Mouse (Mus musculus) spleen, postnatal 4 days (tissue): Measurements from ENCODE around the gene Taf8.

Experiments
- DNase-seq, 2 experiments: peaks; one replicate each; pipeline ENCODE4 v3.0.0; 2022; ENCODE audit warnings: low spot score in 2 of 2

Gene Taf8

DNA sequence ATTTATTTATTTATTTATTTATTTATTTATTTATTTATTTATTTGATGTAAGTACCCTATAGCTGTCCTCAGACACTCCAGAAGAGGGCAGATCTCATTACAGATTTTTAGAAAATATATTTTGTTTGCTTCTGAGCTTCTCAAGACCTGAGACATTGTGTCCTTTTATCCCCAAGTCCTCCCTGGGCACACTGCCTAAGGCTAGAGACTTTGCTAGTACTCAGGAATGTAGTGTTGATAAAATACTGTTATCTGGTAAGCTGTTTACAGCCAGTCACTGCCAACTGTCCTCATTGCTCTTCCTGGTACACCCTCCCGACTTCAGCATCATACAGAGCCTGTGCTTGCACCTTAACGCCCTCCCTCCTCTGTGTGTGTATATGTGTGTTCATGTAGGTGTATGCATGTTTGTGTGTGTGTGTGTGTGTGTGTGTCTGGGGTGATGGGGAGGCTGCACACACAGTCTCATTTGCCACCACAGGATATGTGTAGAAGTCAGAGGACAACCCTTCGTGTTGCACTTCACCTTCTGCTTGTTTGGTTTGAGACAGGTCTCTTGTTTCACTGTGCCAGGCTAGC is 42.7 kb downstream of the Taf8 start:
- no peak for DNase-seq

DNA sequence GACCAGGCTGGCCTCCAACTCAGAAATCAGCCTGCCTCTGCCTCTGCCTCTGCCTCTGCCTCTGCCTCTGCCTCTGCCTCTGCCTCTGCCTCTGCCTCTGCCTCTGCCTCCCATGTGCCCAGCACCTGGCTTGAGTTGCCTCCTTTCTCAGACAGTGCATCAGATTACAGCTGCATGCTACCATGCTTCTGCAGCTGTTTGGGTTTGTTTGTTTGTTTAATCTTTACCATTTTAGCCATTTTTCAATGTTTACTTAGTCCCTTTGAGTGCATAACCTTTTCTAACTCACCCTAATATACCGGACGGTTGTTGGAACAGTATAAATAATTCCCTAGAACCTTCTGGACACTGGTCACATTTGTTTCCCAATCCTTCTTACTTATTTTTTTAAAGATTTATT is 43.2 kb downstream of the Taf8 start:
- DNase-seq: no peak

DNA sequence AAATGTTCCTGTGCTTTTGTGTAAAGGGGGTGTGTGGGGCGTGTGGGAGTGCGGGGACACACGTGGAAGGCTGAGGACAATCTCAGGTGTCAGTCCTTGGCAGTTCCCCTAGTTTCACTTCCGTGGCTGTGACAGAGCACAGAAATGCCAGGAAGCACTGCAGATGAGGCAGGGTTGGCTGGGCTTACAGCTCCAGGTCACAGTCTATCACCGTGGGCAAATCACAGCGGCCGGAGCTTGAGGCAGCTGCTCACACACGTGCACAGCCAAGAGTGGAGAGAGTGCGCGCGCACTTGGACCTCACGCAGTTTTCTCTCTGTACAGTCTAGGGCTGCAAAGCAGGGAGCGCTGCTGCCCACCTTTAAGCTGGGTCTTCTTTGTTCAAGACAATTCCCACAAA is 43.8 kb downstream of the Taf8 start:
- DNase-seq: no peak

DNA sequence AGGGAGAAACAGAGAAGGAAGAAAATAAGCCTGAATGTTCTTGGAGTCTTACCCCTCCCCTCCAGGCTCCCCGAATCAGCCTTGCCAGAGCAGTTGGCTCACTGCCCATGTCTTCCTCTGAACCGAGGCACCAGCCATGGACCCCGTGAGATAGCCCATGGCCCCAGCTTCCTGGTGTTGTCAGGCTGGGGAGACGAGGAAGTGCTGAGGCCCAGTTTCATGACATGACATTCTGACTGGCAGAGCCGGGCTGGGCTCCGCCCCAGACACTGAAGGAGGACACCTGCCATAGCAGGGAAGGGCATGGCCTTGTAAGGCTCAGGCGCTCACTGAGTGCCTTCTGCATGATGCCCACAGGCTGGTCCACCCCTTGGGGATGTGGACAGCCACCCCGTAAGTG is 47.4 kb downstream of the Taf8 start:
- peak; percentile 65 to 81 for DNase-seq

DNA sequence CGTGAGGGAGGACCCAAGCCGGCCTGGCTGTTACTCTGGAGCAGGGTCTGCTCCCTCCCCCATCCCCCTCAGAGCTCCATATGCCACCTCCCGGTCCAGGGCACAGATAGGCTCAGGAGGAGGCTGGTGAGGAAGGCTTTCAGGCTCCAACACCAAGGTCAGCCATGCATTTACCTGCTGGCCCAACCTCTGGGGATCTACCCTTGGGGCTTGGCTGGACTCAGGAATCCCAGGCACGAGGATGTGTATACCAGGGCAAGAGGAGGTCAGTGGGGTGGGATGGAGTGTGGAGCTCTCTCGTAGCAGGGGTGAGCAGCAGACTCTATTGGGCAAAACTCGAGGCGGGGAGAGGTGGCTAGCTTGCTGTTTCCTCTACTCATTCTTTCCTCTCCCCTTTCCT is 49.2 kb downstream of the Taf8 start:
- DNase-seq: no peak

DNA sequence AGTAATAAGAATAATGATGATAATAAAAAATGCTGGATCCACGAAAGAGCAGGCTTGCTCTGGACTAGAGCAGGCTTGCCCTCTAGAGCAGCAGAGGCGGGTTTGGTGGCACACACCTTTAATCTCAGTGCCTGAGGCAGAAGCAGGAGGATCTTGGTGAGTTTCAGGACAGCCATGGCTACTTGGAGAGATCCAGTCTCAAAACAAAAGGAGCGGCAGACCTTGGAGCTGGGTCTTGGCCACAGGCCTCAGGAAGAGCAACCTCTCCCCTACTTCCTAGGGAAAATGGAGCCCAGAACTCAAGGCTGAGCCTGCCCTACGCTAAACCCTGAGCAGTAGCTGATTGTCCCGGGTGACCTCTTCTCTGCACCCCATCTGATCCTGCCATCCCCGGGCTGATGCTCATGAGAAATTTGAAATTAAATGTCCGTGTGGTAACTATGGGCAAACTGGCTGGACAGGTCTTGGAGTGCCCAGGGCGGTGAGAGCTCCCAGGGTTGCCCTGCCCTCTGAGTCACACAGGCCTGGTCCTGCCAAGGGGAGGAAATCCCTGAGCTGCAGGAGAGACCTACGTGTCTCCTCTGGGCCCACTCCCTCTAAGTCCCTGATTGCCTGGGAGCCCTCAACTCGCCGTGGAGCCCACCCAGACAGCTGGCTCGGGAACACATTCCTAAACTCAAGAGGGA is 51.1 kb downstream of the Taf8 start:
- DNase-seq: no peak

DNA sequence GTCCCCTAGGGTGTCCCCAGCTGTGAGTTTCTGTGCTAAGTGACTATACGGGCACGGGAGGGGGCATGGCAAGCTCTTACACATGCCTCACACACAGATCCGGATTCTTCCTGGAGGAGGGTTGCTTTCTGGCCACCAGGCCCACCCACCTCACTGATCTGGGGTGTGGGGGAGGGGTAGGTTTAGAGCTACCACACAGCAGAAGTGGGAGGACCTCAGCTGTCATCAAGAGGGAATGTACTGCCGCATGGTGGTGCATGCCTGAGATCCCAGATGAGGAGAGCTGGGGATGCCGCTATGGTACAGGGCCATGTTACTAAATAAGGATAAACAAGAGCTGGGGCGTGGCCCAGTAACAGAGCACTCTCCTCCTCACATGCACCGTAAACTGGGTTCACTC is 51.9 kb downstream of the Taf8 start:
- no peak for DNase-seq

DNA sequence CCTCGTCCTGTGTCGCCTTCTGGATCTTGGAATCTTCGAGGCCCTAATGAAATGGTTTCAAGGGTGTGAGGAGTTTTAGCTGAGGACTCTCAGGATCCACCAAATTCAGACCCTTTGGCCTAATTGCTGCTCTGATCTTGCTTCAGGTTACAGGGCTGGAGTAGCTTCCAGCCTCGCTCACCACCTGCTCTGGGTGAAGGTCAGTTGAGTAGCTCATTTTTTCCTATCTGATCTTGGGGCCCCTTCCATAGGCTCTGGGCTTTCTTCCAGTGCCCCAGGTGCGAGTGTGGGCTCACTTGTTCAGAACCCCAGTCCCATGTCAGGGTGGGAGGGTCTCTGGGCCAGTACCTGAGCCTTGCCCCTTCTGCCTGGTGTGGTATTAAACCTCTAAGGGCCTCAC is 52.7 kb downstream of the Taf8 start:
- no peak for DNase-seq

DNA sequence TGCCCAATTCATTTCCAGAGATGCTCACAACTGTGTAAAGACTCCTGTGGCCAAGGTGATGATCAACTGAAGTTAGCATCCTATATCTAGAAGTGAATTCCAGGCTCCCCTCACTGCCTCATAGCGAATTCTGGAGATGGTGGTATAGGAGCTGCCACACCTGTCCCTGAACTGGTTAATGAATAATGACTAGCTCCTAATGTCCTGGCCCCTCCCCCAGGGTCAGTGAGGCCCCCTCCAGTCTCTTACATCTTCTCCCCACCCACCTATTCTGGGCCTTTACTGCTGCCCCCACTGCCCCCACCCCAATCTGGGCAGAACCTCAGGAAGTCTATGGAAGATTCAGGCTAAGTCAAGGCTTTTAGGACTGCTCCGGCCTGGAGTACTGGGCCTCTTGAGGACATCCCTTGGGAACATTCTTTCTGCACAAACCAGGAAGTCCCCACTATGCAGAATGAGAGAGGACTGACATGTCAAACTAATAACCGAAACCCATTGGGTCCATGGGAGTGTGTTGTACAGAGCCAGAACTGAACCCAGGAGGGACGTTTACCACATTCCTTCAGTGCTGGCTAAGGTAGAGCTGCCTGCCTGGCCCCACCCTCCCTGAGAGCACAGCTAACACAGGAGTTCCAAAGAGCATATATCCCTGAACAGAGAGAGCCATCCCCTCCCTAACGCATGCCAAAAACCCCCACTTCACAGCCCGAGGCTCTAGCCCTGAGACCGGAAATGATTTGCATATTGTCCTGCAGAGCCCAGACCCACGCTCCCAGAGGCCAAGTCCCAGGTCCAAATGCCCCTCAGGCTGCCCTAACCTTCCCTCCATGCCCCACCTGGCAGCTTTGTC is 53.3 kb downstream of the Taf8 start:
- DNase-seq: no peak

DNA sequence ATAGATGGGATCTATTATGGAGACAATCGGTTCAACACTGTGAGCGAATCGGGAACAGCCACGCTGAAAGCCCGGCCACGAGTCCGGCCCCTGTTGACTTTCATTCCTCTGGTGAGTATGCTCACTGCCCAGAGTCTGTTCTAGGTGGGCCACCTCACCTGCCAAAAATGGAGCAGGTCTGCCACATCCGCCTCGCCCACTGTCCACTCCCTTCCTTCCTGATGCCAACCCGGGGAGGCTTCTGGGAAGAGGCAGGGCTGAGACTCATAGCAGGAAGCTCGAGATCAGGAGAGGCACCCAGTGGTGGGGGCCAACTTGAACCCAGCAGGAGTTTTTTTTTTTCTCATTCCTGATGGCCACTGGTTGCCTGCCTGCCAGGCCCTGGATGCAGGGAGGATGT is 55.5 kb downstream of the Taf8 start:
- no peak for DNase-seq

DNA sequence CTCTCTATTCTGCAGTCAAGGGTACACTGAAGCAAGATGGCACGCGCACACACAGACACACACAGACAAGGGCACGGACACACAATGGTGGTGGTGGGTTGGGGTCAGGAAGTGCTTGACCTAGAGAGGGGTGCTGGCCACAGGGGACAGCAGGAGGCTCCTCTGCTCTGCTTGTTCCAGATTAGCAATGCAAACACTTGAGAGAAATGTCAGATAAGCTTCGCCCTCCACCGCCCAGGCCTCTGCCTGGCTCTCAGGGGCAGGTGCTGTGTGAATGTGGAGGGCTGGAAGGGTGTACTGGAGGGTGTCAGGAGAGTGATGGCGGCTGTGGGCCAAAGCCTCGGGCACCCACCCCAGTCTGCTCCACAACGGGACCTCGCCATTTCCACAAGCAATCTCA is 56.1 kb downstream of the Taf8 start:
- DNase-seq: no peak

DNA sequence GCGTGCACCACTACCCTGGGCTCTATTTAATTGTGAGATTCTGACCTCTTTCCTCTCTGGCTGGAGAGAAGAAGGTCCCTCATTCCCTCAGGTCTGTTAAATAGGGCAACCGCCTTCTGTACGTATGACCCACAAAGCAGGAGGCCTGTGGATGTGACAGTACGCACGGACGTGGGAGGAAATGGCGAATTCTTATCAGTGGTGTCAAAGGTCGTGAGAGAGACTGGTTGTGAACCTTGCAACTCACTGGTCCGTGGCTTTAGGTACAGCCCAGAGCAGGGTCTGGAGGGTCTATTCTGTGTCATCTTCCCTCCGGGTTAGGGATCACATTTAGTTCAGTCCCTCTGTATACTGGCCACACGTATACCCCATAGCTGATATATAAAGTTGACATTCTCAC is 56.6 kb downstream of the Taf8 start:
- DNase-seq: no peak

DNA sequence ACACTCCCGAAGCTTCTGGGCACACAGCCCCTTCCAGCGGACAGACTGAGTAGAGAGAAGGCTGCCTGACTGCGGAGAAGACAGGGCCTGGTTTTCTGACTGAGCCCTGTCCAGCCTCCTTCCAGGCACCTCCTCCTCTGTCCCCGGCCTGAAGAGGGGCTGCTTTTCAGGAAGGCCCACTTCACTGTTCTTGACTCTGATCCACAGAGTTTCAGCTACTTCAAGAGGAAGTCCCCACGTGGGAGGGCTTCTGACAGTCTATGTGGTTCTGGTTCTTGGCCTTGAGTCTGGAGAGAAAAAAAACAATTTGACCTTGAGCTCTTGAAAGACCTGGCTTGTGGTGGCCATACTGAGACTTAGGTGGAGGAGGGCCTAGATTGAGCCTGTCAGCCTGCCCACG is 58.0 kb downstream of the Taf8 start:
- DNase-seq: no peak

DNA sequence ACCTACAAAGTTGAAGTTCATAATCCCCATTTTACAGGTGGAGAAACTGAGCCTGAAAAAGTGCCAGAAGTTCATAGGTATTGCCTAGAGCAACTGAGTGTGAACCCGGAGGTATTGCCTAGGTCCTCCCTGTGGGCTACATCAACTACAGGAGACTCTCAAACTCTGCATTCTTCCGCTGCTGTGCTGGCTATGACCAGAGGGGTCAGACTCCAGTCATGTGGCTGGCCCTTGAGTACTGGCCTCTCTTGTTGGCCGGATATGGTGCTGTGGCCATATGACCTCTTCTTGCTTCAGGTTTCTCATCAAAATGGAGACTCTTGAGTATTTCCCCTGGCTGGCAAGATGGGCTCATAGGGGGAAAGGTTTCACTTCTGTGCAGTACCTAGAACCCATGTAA is 59.8 kb downstream of the Taf8 start:
- no peak for DNase-seq

DNA sequence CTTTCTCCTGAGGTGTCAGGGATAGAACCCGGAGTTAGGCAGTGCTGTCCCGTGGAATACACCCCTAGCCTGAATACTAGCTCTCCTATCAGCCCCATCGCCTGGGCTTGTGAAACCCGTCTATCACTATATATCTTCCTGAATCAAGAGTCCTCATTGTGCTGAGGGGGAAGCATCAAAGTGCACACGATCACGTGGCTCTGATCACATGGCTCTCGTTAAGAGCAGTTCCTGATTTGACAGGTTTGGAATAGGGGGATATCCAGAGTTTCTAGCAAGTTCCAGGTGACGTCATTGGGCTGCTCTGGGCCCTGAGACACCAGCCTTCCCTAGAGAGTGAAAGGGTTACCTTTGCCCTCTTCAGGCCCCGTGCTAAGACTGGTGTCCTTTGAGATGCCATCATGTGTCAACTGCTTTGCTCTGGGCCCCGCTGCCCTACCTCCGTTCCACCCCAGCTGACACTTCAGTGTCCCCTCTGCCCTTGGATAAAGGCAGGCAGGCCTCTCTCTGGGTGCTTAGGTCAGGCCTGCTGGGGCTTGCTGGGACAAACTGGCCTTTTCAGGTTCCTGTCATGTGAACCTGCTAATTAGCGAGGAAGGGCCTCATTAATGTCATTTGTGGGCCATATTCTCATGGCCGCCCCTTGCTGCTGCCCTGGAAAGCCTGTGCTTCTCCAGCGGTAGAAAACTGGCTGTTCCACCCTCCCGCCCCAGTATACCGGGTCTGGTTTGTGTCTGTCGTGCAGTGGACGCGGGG is 60.6 kb downstream of the Taf8 start:
- DNase-seq: no peak

DNA sequence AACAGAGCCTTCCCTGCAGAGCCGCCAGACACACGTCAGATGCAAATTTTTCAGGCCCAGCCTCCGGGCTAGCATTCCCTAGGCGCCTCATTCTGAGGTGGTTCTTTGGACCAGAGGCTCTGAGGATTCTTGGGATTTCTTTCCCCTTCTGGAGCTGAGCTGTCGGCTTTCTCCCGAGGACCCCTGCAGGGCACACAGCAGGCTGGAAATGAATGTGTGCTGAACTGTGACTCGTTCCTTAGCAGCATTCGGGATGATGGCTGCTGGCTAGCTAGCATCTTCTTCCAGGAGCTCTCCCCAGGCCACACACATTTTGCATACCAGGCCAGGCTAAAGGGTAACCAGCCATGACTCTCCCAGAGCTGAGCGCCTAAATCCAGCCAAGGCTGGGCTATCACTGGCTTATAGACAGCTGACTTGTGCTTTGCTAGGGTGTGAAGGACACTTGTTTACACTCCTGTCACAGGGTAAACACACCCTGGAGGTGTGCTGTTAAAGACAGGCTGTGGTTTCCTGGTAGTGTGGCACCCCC is 61.7 kb downstream of the Taf8 start:
- no peak for DNase-seq

DNA sequence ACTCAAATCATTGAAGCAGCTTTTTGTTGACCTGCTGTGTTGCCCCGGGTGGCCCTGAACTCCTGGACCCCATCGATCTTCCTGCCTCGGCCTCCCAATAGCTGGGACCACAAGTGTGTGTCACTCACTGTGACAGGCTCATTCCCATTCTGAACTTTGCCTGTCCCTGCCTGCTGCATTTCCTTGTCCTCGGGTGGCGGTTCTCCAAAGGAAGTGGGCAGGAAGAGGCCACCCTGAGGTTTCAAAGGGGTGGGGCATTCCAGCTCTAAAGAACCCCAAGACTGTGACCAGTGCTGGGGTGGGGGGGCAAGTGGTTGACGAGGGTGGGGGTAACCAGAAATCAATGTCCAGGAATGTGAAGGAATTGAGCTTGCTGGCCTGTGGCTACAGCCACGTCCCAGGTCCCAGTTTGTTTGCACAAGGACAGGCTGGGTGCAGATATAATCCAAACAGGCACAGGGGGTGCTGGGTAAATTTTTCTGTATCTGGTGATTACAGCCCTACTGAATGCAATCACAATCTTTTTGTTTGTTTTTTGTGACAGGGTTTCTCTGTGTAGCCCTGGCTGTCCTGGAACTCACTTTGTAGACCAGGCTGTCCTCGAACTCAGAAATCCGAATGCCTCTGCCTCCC is 62.6 kb downstream of the Taf8 start:
- no peak for DNase-seq

DNA sequence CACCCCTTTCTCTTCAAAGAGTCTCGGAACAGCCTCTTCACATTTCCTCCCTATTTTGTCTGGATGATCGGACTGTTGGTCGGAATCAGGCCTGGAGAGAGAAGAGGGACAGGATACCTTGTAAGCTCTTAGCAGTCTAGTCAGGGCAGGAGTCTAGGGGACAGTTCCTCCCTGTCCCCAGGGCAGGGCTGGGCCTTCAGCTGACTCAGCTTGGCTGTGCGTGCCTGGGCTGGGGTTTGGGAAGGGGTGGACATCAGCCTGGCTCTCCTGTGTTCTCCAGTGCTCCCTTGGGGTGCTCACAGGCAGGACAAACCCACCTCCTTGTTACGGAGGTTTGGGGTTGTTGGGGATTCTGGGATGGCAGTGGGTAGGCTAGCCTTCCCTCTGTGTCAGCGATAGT is 63.5 kb downstream of the Taf8 start:
- no peak for DNase-seq

DNA sequence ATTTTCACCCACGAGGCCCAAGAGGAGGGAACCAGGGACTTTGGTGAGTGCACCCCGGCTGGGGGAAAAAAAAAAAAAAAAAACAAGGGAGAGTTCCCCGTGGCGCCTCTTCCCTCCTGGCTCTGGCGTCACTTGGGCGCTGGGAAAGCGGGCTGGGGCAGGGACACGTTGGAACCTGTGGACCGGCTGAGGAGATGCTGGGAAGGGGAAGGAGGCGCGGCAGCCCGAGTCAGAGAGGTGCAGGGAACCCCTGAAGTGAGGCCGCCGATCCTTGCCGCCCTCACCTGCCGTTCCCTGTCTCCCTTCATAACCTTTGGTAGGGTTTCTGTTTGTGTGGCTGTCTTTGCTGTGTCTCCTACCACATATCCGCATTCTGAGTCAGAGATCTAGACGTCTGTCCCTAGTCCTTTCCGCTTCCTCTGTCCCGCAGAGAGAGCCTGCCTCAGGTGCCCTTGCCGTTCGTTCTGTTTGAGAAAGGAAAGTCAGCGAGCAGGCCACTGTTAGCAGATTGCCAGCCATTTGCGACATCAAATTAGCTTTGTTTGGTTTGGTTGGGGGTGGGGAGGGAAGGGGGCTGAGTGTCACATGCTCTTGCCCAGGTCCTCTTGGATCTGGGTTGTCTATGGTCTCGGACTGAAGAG is 65.1 kb downstream of the Taf8 start, which contains the start of gene 1700001C19Rik:
Gene 1700001C19Rik, minus strand, starts transcription at position 470 of the 641 bp plus-strand sequence.
- DNase-seq: no peak

DNA sequence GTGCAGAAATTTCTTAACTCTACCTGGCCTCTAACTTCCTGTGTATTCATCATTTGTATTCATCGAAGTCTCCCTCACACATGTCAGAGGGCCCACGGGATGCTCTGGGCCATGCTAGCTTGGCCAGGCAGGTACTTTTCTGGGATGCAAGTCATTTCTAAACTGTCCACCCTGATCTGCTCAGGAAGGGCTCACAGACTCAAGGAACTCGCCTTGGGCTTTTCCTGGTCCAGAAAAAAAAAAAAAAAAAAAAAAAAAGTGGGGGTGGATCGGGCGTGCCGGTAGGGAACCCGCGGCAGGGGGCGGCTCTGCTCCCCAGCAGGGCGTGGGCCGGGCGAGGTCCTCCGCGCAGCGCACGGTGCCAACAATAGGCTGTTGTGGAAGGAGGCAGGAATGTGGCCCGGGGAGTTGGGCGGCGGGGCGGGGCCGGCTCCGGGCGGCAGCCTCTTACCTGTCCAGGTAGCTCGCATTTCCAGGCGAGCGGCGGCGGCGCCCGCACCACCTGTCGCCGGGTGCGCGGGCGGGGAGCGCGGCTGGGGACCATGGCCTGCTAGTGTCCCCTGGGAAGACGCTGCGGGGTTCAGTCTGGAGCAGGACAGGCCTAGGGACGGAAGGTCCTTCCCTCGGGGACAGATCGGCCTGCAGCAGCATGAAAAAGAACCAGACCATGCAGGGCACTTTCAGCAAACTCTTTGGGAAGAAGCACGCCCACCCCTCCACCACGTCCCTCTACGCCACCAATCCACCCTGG is 65.8 kb downstream of the Taf8 start, which contains the start of gene AI661453:
Gene AI661453, plus strand, starts transcription at position 460 of the 751 bp plus-strand sequence.
- DNase-seq: no peak
